Mouse (Mus musculus) G1E (cell line): Measurements from ENCODE around the gene Mob4.

Experiments used
- CTCF ChIP-seq: IDR thresholded peaks from 2 replicates; pipeline ENCODE4 v1.5.1; 2012; ENCODE audit warnings: low read depth, low read length, inconsistent platforms, mixed read lengths
- GATA1 ChIP-seq: IDR thresholded peaks from 2 replicates; pipeline ENCODE4 v1.6.1; 2012; ENCODE audit warnings: borderline replicate concordance, low read length, inconsistent platforms, mixed read lengths
- TAL1 ChIP-seq: conservative IDR thresholded peaks from 2 replicates; pipeline ENCODE4 v1.6.1; 2012; ENCODE audit warnings: low read depth, low read length, inconsistent platforms, mixed read lengths

- TF ChIP-seq CTCF (no peak), GATA1 (no peak), TAL1 (no peak)
Measured at GRCm38 (mm10) chr1:55132308-55132707, 1.3 kb downstream of the Mob4 start.
